Mouse (Mus musculus) brain, embryonic 18.5 days (tissue): Measurements from ENCODE around the gene Mgp.

Experiments
- DNase-seq: peaks from one replicate; pipeline ENCODE4 v3.0.0-alpha.2; 2012; ENCODE audit warnings: low read depth, low spot score

Gene Mgp

GRCm38 (mm10) chr6:136852348-136852747 is 23.3 kb downstream of the Mgp start:
- DNase-seq, result no peak

- no peak for DNase-seq
Observed at GRCm38 (mm10) chr6:136850267-136850666, 25.4 kb downstream of the Mgp start.

GRCm38 (mm10) chr6:136848971-136849370 is 26.7 kb downstream of the Mgp start:
- no peak for DNase-seq

- DNase-seq, result no peak
Observed at GRCm38 (mm10) chr6:136848399-136848798, 27.2 kb downstream of the Mgp start.

GRCm38 (mm10) chr6:136847790-136848189 is 27.8 kb downstream of the Mgp start:
- DNase-seq, result no peak

GRCm38 (mm10) chr6:136847267-136847666 is 28.4 kb downstream of the Mgp start:
- DNase-seq, result no peak

- no peak for DNase-seq
Observed at GRCm38 (mm10) chr6:136845706-136846480, 29.7 kb downstream of the Mgp start.

GRCm38 (mm10) chr6:136844903-136845302 is 30.7 kb downstream of the Mgp start:
- no peak for DNase-seq

GRCm38 (mm10) chr6:136837323-136837722 is 38.3 kb downstream of the Mgp start:
- DNase-seq, result no peak

GRCm38 (mm10) chr6:136835352-136835751 is 40.3 kb downstream of the Mgp start, which contains the start of gene Smco3:
TSS of gene Smco3 (minus strand) at chr6:136835452.
- DNase-seq, result no peak

- no peak for DNase-seq
Observed at GRCm38 (mm10) chr6:136831712-136832111, 43.9 kb downstream of the Mgp start.

GRCm38 (mm10) chr6:136828681-136829080 is 46.9 kb downstream of the Mgp start:
- DNase-seq, result no peak

- DNase-seq, result peak; percentile 97
Observed at GRCm38 (mm10) chr6:136827881-136828561, 47.6 kb downstream of the Mgp start, which contains the start of gene Wbp11. TSS of gene Wbp11 (minus strand) at chr6:136828233.

- DNase-seq, result no peak
Observed at GRCm38 (mm10) chr6:136827516-136827880, 48.1 kb downstream of the Mgp start, which contains the start of gene BC049715. TSS of gene BC049715 (plus strand) at chr6:136827626.

GRCm38 (mm10) chr6:136827116-136827515 is 48.5 kb downstream of the Mgp start:
- no peak for DNase-seq

- no peak for DNase-seq
Observed at GRCm38 (mm10) chr6:136824987-136825386, 50.6 kb downstream of the Mgp start.
